Mouse (Mus musculus) limb, embryonic 14.5 days (tissue): Measurements from ENCODE around the gene Cd200r4. TPM values are rescaled to one million over a fixed set of nuclear protein-coding genes. Genes with fewer than 3 reads are reported as not detected.

Source experiments
- ATAC-seq: fragments of 200-750 bp; cut with Nextera tagmentation; 2 replicates; pipeline ENCODE4 v1.8.0; 2017; ENCODE audit warnings: low read depth, moderate number of reproducible peaks, moderate TSS enrichment; ENCODE audit not compliant: low FRiP score
- DNase-seq: peaks from one replicate; pipeline ENCODE4 v3.0.0-alpha.2; 2015; ENCODE audit warnings: low spot score
- H3K27ac ChIP-seq: fragments of 300-500 bp; sonication (generic); replicated peaks from 2 replicates; pipeline ENCODE4 v1.5.1; 2014; ENCODE audit warnings: low read depth, mild to moderate bottlenecking, low read length, moderate library complexity, mixed read lengths
- H3K27me3 ChIP-seq: fragments of 300-500 bp; sonication (generic); 2 replicates; pipeline ENCODE4 v1.6.1; 2014; ENCODE audit warnings: low read length, mixed read lengths; ENCODE audit not compliant: control insufficient read depth, insufficient read depth
- H3K36me3 ChIP-seq: fragments of 300-500 bp; sonication (generic); 2 replicates; pipeline ENCODE4 v1.6.1; 2014; ENCODE audit warnings: mild to moderate bottlenecking, low read length, moderate library complexity, mixed read lengths; ENCODE audit not compliant: control insufficient read depth, insufficient read depth
- H3K4me1 ChIP-seq: fragments of 300-500 bp; sonication (generic); 2 replicates; pipeline ENCODE4 v1.6.1; 2014; ENCODE audit warnings: antibody characterized with exemption, low read length, mixed read lengths; ENCODE audit not compliant: control insufficient read depth, insufficient read depth
- H3K4me2 ChIP-seq: fragments of 300-500 bp; sonication (generic); replicated peaks from 2 replicates; pipeline ENCODE4 v1.6.1; 2014; ENCODE audit warnings: low read depth, mild to moderate bottlenecking, low read length, moderate library complexity; ENCODE audit not compliant: severe bottlenecking
- H3K4me3 ChIP-seq: fragments of 300-500 bp; sonication (generic); replicated peaks from 2 replicates; pipeline ENCODE4 v1.5.1; 2014; ENCODE audit warnings: low read length
- H3K9ac ChIP-seq: fragments of 300-500 bp; sonication (generic); 2 replicates; pipeline ENCODE4 v1.6.1; 2014; ENCODE audit warnings: mild to moderate bottlenecking, low read depth, low read length, moderate library complexity; ENCODE audit not compliant: severe bottlenecking
- H3K9me3 ChIP-seq: fragments of 300-500 bp; sonication (generic); 2 replicates; pipeline ENCODE4 v1.6.1; 2016; ENCODE audit warnings: low read length; ENCODE audit not compliant: control insufficient read depth
- POLR2A ChIP-seq: fragments of 200-500 bp; IDR thresholded peaks from 2 replicates; pipeline ENCODE4 v1.8.0; 2012; ENCODE audit warnings: inconsistent platforms, mild to moderate bottlenecking, moderate library complexity, borderline replicate concordance; ENCODE audit not compliant: insufficient read depth, insufficient read length; ENCODE audit errors: extremely low read depth
- WGBS: fragments of 180-500 bp; shearing (Covaris S2); extraction: QIAGEN DNeasy Blood & Tissue Kit; methylation state at CpG from one replicate; pipeline ENCODE4 v1.1.7; 2014; 5-methylcytosine and 5-hydroxymethylcytosine counted together
- polyA plus RNA-seq, 2 experiments: library from polyadenylated mRNA; depleted of rRNA in 1 of 2; stranded (reverse) in 1 of 2; unstranded in 1 of 2; fragments of >200 nt; fragmentation: Nextera tagmentation in 1 of 2; extraction: Ambion mirVana in 1 of 2; gene quantifications; 2 replicates each; pipeline versions ENCODE4 v1.2.1 to v1.2.3; 2012 to 2014

Cd200r4 gene
- polyA plus RNA-seq (2012; rRNA removed) (0.54 and 0.57 TPM in 2 replicates), polyA plus RNA-seq (2014; fragmentation: Nextera tagmentation; extraction: Ambion mirVana) (0.15 and 0.43 TPM in 2 replicates)

GRCm38 (mm10) chr16:44811544-44811943 lies at the start of gene Cd200r4:
Cd200r4 (plus strand) TSS chr16:44811733.
- no peak for DNase-seq
- Histone ChIP-seq H3K4me2 (no peak within 1 kb of the TSS), H3K27ac (no peak within 1 kb of the TSS), H3K4me1 (no peaks in the 10 kb centered on the region), H3K9me3 (no peaks in the 10 kb centered on the region), H3K36me3 (no peaks in the 10 kb centered on the region), H3K9ac (no peak within 1 kb of the TSS), H3K4me3 (no peak within 1 kb of the TSS), H3K27me3 (no peaks in the 10 kb centered on the region)
- TF ChIP-seq POLR2A: no peak
- 87% methylated on average over 3 of the region's 3 CpGs for WGBS
- no peak for ATAC-seq

DNA sequence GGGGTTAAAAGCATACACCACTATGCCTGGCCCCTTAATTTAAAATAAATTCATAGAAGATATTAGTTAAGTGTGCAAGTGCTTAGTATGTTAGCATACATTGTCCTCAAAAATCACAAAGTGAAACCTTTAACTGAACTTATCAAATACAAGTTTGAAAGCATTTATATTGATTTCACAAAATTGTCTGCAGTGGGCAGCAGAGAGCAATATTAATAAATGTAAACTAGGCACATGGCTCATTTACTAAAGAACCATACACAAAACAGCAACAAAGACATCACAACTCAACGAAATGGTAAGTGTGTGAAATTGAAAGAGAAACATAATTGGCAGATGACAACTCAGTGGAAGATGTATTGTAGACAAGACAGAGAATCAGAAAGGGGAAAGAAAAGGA lies 49.7 kb upstream of the Cd200r4 start:
- 78% methylated on average over 1 of the region's 1 CpGs for WGBS
- Histone ChIP-seq H3K4me2 (no peak overlapping the region), H3K9me3 (no peaks in the 10 kb centered on the region), H3K27me3 (no peaks in the 10 kb centered on the region), H3K36me3 (no peaks in the 10 kb centered on the region), H3K9ac (no peak overlapping the region), H3K27ac (no peak overlapping the region), H3K4me1 (no peaks in the 10 kb centered on the region), H3K4me3 (no peak overlapping the region)
- DNase-seq (no peak), ATAC-seq (no peak)
- TF ChIP-seq POLR2A: no peak

DNA sequence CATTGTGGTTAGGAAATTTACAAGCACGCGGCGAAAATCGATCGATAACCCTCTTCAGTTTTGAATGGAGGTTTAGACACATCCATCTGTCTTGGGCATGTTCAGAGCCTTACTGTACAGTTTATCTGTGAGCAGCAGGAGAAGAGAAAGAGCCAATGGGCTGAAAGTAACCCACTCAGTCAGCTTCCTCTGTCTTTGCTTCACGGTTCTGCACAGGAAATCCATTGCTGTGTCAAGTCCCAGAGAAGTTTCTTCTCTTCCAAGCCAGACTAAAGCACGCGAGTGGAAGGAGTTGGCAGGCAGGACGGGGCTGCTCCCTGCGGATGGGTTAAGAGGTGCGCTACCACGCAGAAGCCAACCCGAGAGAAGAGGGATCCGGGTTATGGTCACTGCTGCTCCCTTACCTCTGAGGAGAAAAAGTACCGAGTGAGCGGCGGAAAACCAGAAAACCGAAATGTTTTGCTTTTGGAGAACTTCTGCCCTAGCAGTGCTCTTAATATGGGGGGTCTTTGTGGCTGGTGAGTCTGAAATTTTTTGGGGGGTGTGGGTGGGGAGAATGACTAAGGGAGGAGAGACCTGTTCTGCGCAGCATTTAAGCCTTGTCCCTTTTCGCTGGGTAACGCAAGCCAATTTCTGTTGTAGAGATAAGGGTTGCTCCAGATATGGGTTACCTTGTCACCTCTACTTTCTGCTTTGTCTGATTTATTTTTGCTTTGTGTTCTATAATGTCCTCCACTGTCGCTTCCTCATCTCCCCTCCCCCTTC lies 45.8 kb upstream of the Cd200r4 start, which contains the start of gene Cd200r1:
Gene Cd200r1, plus strand, starts transcription at position 182 of the 765 bp plus-strand sequence.
- no peak for TF ChIP-seq POLR2A
- DNase-seq (no peak), ATAC-seq (no peak)
- no peak within 1 kb of the TSS for H3K4me2 ChIP-seq
- WGBS: 77% methylated on average over 22 of the region's 22 CpGs
- no peaks in the 10 kb centered on the region for H3K27me3 ChIP-seq
- no peaks in the 10 kb centered on the region for H3K4me1 ChIP-seq
- H3K36me3 ChIP-seq: no peaks in the 10 kb centered on the region
- no peak within 1 kb of the TSS for H3K4me3 ChIP-seq
- no peak within 1 kb of the TSS for H3K27ac ChIP-seq
- no peaks in the 10 kb centered on the region for H3K9me3 ChIP-seq
- no peak within 1 kb of the TSS for H3K9ac ChIP-seq

DNA sequence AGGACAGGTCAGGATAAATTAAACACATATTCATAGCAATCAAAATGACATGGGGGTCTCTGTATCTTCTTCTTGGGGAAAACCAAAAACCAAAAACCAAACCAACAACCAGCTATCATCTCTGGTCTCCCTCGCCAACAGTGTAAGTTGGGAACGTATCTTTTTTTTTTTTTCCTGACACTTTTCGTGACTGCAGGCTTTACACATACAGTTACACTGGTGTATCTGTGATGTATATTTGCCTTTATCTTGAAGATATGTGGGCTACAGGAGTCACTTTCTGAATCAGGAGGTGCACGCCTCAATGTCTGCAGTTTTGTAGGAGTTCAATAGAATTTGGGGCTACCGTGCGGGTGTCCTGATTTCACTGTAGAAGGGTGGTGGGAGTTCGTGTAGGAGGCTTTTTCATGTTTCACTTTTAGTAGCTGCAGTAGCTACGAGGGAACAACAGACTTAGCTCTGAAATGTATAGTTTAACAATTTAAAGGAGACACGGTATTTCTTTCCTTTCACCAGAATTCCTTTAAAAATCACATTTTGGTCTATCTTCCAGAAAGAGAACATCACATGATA lies 45.1 kb upstream of the Cd200r4 start:
- no peak for TF ChIP-seq POLR2A
- no peaks in the 10 kb centered on the region for H3K27me3 ChIP-seq
- DNase-seq (no peak), ATAC-seq (no peak)
- no peaks in the 10 kb centered on the region for H3K4me1 ChIP-seq
- no peaks in the 10 kb centered on the region for H3K9me3 ChIP-seq
- H3K4me2 ChIP-seq: no peak overlapping the region
- WGBS: 86% methylated on average over 9 of the region's 9 CpGs
- no peaks in the 10 kb centered on the region for H3K36me3 ChIP-seq
- H3K9ac ChIP-seq: no peak overlapping the region
- no peak overlapping the region for H3K27ac ChIP-seq
- H3K4me3 ChIP-seq: no peak overlapping the region

- DNase-seq (no peak), ATAC-seq (no peak)
- no peaks in the 10 kb centered on the region for H3K27me3 ChIP-seq
- H3K4me3 ChIP-seq: no peak overlapping the region
- no peak overlapping the region for H3K9ac ChIP-seq
- TF ChIP-seq POLR2A: no peak
- no peak overlapping the region for H3K4me2 ChIP-seq
- WGBS: 80% methylated on average over 7 of the region's 7 CpGs
- no peak overlapping the region for H3K27ac ChIP-seq
- no peaks in the 10 kb centered on the region for H3K36me3 ChIP-seq
- H3K9me3 ChIP-seq: no peaks in the 10 kb centered on the region
- H3K4me1 ChIP-seq: no peaks in the 10 kb centered on the region
Observed at GRCm38 (mm10) chr16:44767506-44767905, 44.0 kb upstream of the Cd200r4 start.
